Mouse (Mus musculus) stomach, embryonic 15.5 days (tissue): ENCODE measurements around the gene Tas2r117. TPM values are rescaled to one million over a fixed set of nuclear protein-coding genes. Genes with fewer than 3 reads are reported as not detected.

Experiments used
- ATAC-seq: fragments of 200-750 bp; cut with Nextera tagmentation; 2 replicates; pipeline ENCODE4 v1.8.0; 2017; ENCODE audit warnings: low read depth, moderate number of reproducible peaks, moderate TSS enrichment; ENCODE audit not compliant: insufficient read depth, low FRiP score
- H3K27ac ChIP-seq: fragments of 300-500 bp; sonication (generic); 2 replicates; pipeline ENCODE4 v1.5.1; 2015; ENCODE audit warnings: mild to moderate bottlenecking, inconsistent platforms
- H3K27me3 ChIP-seq: fragments of 300-500 bp; sonication (generic); replicated peaks from 2 replicates; pipeline ENCODE4 v1.6.1; 2015; ENCODE audit warnings: inconsistent platforms
- H3K36me3 ChIP-seq: fragments of 300-500 bp; sonication (generic); 2 replicates; pipeline ENCODE4 v1.6.1; 2015; ENCODE audit warnings: inconsistent platforms
- H3K4me1 ChIP-seq: fragments of 300-500 bp; sonication (generic); 2 replicates; pipeline ENCODE4 v1.6.1; 2015; ENCODE audit warnings: inconsistent platforms
- H3K4me2 ChIP-seq: fragments of 300-500 bp; sonication (generic); 2 replicates; pipeline ENCODE4 v1.6.1; 2015; ENCODE audit warnings: mild to moderate bottlenecking, inconsistent platforms
- H3K4me3 ChIP-seq: fragments of 300-500 bp; sonication (generic); replicated peaks from 2 replicates; pipeline ENCODE4 v1.5.1; 2015; ENCODE audit warnings: inconsistent platforms
- H3K9ac ChIP-seq: fragments of 300-500 bp; sonication (generic); 2 replicates; pipeline ENCODE4 v1.6.1; 2015; ENCODE audit warnings: inconsistent platforms
- H3K9me3 ChIP-seq: fragments of 300-500 bp; sonication (generic); 2 replicates; pipeline ENCODE4 v1.6.1; 2016; ENCODE audit warnings: inconsistent platforms
- WGBS: fragments of 180-500 bp; shearing (Covaris S2); methylation state at CpG from one replicate; pipeline ENCODE4 v1.1.7; 2015; 5-methylcytosine and 5-hydroxymethylcytosine counted together
- polyA plus RNA-seq: library from polyadenylated mRNA; unstranded; fragments of >200 nt; fragmentation: Nextera tagmentation; extraction: Ambion mirVana; gene quantifications from 2 replicates; pipeline ENCODE4 v1.2.1, GENCODE M21; 2015

Tas2r117 gene
- not detected in 2 replicates for polyA plus RNA-seq

DNA sequence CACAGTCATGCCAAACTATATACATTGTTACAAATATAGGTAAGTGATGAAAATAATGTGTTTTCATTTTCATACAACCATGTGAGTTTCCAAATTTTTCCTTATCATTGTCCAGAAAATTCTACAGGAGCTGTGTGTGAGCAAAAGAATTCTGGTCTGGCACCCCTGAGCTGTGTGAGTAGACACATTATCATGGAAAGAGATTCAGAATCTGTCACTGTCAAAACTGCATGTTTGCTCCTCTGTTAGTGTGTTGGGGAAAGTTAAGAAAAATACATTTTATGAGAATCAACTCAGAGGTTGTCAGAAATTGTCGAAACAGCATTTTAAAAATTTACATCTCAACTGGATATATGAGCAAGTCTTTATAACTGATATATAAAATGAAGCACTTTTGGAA is at the start of gene Tas2r117:
TSS of gene Tas2r117 (plus strand) at position 301 of the 400 bp plus-strand sequence.
- WGBS: 91% methylated on average over 1 of the region's 1 CpGs
- H3K27ac ChIP-seq: no peak within 1 kb of the TSS
- no peaks in the 10 kb centered on the region for H3K36me3 ChIP-seq
- no peak within 1 kb of the TSS for H3K4me3 ChIP-seq
- no peaks in the 10 kb centered on the region for H3K9me3 ChIP-seq
- no peaks in the 10 kb centered on the region for H3K27me3 ChIP-seq
- H3K4me2 ChIP-seq: no peak within 1 kb of the TSS
- no peak within 1 kb of the TSS for H3K9ac ChIP-seq
- ATAC-seq: no peak
- no peaks in the 10 kb centered on the region for H3K4me1 ChIP-seq

DNA sequence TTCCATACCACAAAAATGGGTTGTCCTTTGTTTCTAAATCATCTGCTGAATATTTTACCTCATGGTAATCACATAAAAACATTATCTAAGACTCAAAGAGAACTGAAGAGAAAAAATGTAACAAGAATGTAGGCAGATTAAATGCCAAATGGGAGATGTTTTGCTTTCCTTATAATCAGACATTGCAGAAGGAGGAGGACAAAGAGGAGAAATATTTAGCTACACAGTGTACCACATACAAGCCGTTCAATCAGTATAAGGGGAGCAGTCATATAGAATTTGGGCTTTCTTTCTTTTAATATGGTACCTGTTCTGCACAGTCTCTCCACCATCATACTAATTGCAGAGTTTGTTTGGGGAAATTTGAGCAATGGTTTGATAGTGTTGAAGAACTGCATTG is 48.2 kb upstream of the Tas2r117 start, which contains the start of gene Tas2r124:
TSS of gene Tas2r124 (plus strand) at position 301 of the 400 bp plus-strand sequence.
- no peak within 1 kb of the TSS for H3K4me2 ChIP-seq
- no peaks in the 10 kb centered on the region for H3K9me3 ChIP-seq
- no peak within 1 kb of the TSS for H3K4me3 ChIP-seq
- H3K27me3 ChIP-seq: no peaks in the 10 kb centered on the region
- no peaks in the 10 kb centered on the region for H3K36me3 ChIP-seq
- WGBS: 91% methylated on average over 1 of the region's 1 CpGs
- H3K9ac ChIP-seq: no peak within 1 kb of the TSS
- H3K27ac ChIP-seq: no peak within 1 kb of the TSS
- ATAC-seq: no peak
- H3K4me1 ChIP-seq: no peaks in the 10 kb centered on the region

DNA sequence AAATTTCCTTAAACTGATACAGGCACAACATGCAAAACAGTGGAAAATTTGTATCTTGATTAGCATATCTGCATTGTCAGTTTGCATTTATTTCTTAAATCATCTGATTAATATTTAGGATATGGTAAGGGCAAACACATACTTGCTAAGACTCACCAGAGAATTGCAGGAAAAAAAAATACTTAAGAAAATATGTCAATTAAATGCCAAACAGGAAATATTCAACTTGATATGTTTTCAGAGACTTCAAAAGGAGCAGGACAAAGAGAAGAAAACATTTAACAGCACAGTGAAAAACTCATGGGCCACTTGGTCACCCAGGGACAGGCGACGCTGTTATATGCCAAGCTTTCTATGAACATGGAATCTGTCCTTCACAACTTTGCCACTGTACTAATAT is 40.8 kb upstream of the Tas2r117 start, which contains the start of gene Tas2r102:
TSS of gene Tas2r102 (plus strand) at position 301 of the 400 bp plus-strand sequence.
- Histone ChIP-seq H3K27me3 (no peaks in the 10 kb centered on the region), H3K9me3 (no peaks in the 10 kb centered on the region), H3K4me3 (no peak within 1 kb of the TSS), H3K9ac (no peak within 1 kb of the TSS), H3K4me2 (no peak within 1 kb of the TSS), H3K27ac (no peak within 1 kb of the TSS), H3K36me3 (no peaks in the 10 kb centered on the region), H3K4me1 (no peaks in the 10 kb centered on the region)
- ATAC-seq: no peak
- WGBS: 88% methylated on average over 2 of the region's 2 CpGs

DNA sequence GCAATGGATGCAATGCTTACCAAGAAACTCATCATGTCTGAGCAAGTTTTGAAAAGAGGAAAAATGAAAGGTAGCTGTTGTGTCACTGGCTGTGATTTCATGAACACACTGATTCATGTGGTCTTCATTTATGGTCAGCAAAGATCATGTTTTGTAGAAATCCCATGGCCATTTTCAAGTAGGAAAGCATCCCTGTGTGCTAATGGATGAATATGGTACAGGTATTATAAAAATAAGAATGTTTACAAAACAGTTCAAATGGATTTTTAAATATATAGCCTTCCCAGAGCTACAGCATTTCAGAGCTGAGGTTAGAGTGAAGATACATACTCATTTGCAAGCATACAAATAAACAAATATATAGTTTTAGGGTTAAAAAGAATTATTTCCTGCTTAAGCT is 24.6 kb upstream of the Tas2r117 start, which contains the start of gene Tas2r136:
TSS of gene Tas2r136 (minus strand) at position 101 of the 400 bp plus-strand sequence.
- no peak for ATAC-seq
- H3K9me3 ChIP-seq: no peaks in the 10 kb centered on the region

DNA sequence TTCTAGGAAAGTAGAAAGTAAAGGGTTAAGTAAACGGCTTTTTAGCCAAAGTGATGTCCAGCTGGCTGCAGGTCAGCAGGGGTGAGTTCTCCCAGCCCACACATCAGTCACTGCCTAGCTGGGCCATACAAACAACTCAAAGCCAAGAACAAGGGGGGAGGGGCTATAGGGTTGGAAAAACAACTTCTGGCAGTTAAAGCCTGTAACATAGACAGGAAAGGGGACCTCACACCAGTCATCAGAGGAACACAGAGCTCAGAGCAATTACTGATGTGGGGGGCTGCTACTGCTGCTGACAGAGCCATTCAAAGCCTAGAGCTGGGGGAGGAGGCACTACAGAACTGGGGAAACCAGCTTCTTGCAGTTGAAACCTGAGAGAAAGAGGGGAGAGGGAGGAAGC is 7.2 kb upstream of the Tas2r117 start:
- H3K4me1 ChIP-seq: no peaks in the 10 kb centered on the region
- H3K4me2 ChIP-seq: no peak overlapping the region
- H3K27ac ChIP-seq: no peak overlapping the region
- no peaks in the 10 kb centered on the region for H3K36me3 ChIP-seq
- peak; percentile 47; the same call in 1 of the 2 replicates for ATAC-seq
- 8% methylated on average over 1 of the region's 1 CpGs for WGBS
- no peaks in the 10 kb centered on the region for H3K27me3 ChIP-seq
- no peak overlapping the region for H3K4me3 ChIP-seq
- no peak overlapping the region for H3K9ac ChIP-seq
- no peaks in the 10 kb centered on the region for H3K9me3 ChIP-seq

More for the DNA sequence above, 24.6 kb upstream of the Tas2r117 start, which contains the start of gene Tas2r136:
- Histone ChIP-seq H3K27me3 (no peaks in the 10 kb centered on the region), H3K4me1 (no peaks in the 10 kb centered on the region), H3K9ac (no peak within 1 kb of the TSS), H3K4me2 (no peak within 1 kb of the TSS), H3K36me3 (no peaks in the 10 kb centered on the region), H3K4me3 (no peak within 1 kb of the TSS), H3K27ac (no peak within 1 kb of the TSS)

DNA sequence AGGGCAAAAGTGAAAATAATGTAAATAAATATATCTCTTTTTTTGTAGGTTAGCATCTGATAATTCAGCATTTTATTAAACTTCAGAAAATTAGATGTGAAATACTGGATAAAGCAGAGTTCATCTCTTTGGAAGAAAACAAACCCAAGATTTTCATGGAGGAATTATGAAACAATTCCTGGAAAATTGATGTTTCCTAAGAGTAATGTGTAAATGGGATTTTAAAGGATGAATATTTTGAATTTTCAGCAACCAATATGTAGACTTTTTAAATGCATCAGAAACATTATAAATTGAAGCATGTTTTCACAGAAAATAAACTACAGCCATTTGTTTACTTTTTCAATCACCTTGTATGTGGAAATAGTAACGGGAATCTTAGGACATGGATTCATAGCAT is 44.2 kb downstream of the Tas2r117 start, which contains the start of gene Tas2r123:
TSS of gene Tas2r123 (plus strand) at position 301 of the 400 bp plus-strand sequence.
- ATAC-seq: no peak
- Histone ChIP-seq H3K27me3 (no peaks in the 10 kb centered on the region), H3K9me3 (no peaks in the 10 kb centered on the region), H3K36me3 (no peaks in the 10 kb centered on the region), H3K27ac (no peak within 1 kb of the TSS), H3K4me3 (no peak within 1 kb of the TSS), H3K4me2 (no peak within 1 kb of the TSS), H3K4me1 (no peaks in the 10 kb centered on the region), H3K9ac (no peak within 1 kb of the TSS)
- WGBS: 65% methylated on average over 1 of the region's 1 CpGs

Other genes with a start within 250 kb of the Tas2r117 start
- not detected in 2 replicates for gene Prh1, start 233.0 kb upstream of the Tas2r117 start, polyA plus RNA-seq
- not detected in 2 replicates for gene Prp2, start 206.9 kb upstream of the Tas2r117 start, polyA plus RNA-seq
- gene A630073D07Rik, start 151.3 kb upstream of the Tas2r117 start, polyA plus RNA-seq: not detected in 2 replicates
- not detected in 2 replicates for gene Tas2r120, start 145.9 kb upstream of the Tas2r117 start, polyA plus RNA-seq
- not detected in 2 replicates for gene Tas2r121, start 101.8 kb upstream of the Tas2r117 start, polyA plus RNA-seq
- not detected in 2 replicates for gene Tas2r122, start 90.9 kb upstream of the Tas2r117 start, polyA plus RNA-seq
- gene Tas2r115, start 64.8 kb upstream of the Tas2r117 start, polyA plus RNA-seq: not detected in 2 replicates
- gene Tas2r124, start 48.1 kb upstream of the Tas2r117 start, polyA plus RNA-seq: not detected in 2 replicates
- not detected in 2 replicates for gene Tas2r102, start 40.7 kb upstream of the Tas2r117 start, polyA plus RNA-seq
- gene Tas2r136, start 24.7 kb upstream of the Tas2r117 start, polyA plus RNA-seq: not detected in 2 replicates
- gene Tas2r123, start 44.3 kb downstream of the Tas2r117 start, polyA plus RNA-seq: not detected in 2 replicates
- gene Tas2r116, start 52.6 kb downstream of the Tas2r117 start, polyA plus RNA-seq: not detected in 2 replicates
- not detected in 2 replicates for gene Tas2r110, start 65.2 kb downstream of the Tas2r117 start, polyA plus RNA-seq
- not detected in 2 replicates for gene Tas2r113, start 90.2 kb downstream of the Tas2r117 start, polyA plus RNA-seq
- not detected in 2 replicates for gene Tas2r125, start 106.8 kb downstream of the Tas2r117 start, polyA plus RNA-seq
- not detected in 2 replicates for gene Tas2r129, start 148.3 kb downstream of the Tas2r117 start, polyA plus RNA-seq
- gene Tas2r131, start 155.1 kb downstream of the Tas2r117 start, polyA plus RNA-seq: not detected in 2 replicates
- gene Tas2r109, start 178.1 kb downstream of the Tas2r117 start, polyA plus RNA-seq: not detected in 2 replicates
- not detected in 2 replicates for gene Tas2r103, start 234.3 kb downstream of the Tas2r117 start, polyA plus RNA-seq